Mouse (Mus musculus) thymus, postnatal 10 days (tissue): Measurements from ENCODE around the gene Kif1b.
"Not testable (repeated sequence)": the region's sequence is repeated elsewhere in the genome, so short reads cannot be mapped to it uniquely, and the experiment has no call there.

Experiments used
- DNase-seq, 2 experiments: peaks; one replicate each; pipeline ENCODE4 v3.0.0; 2021; ENCODE audit warnings: low spot score in 2 of 2

The Kif1b gene

GRCm38 (mm10) chr4:149270541-149270940 lies 37.0 kb downstream of the Kif1b start:
- no peak for DNase-seq

GRCm38 (mm10) chr4:149269026-149269425 lies 38.5 kb downstream of the Kif1b start:
- DNase-seq = no peak

- no peak for DNase-seq
Observed at GRCm38 (mm10) chr4:149264895-149265294, 42.6 kb downstream of the Kif1b start.

- no peak for DNase-seq
Observed at GRCm38 (mm10) chr4:149263218-149263617, 44.3 kb downstream of the Kif1b start.

DNA sequence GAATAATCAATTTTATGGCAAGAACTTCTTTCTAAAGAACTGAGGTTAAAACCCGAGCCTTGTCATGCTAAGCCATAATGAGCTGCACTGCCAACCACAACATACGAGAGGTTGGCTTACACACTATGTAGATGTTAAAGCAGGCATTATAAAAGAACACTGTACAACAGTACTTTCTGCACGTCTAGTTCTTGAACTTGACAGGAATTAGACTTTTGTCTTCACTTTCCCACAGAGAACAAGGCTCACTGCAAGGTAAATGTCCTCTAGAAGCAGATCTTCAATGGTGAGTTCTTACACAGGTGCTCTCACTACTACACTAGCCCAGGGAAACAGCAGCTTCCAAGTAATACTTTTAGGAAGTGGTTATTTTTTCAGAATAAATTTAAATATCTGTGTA lies 46.0 kb downstream of the Kif1b start:
- no peak for DNase-seq

DNA sequence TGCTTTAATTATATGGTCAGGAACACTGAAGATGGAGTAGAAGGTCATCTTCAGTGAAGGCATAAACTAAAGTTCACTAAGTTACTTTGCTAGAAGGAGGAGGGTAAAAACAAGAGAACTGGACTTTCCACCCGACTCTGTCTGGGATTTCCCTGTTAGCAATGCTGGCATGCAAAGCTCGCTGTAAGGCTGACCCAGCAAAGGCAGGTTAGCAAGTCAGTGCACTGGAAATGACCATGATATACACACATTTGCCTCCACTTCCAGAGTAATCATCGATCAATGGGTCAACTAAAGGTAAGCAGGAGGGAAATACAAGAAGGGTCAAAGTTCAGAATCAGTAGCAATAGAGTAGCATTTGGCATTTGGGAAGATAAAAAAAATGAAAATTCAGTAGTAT lies 46.6 kb downstream of the Kif1b start:
- DNase-seq = no peak

GRCm38 (mm10) chr4:149259391-149260094 lies 48.0 kb downstream of the Kif1b start:
- no peak for DNase-seq

DNA sequence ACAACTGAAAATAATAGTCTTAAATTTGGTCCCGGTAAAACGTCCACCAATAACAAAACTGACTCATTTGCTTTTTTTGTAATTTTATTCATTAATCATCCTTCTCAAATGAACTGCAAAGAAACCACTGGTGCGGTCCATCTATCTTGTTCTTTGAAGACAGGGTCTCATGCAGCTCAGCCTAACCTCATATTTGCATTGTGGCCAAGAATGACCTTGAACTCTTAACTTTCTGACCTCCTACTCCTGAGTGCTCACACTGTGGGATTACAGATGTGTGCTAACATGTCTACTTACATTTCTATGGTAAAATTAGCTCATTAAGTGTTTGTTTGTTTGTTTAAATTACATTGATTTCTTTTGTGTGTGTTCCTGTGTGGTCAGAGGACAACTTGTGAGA lies 48.6 kb downstream of the Kif1b start:
- DNase-seq = no peak

DNA sequence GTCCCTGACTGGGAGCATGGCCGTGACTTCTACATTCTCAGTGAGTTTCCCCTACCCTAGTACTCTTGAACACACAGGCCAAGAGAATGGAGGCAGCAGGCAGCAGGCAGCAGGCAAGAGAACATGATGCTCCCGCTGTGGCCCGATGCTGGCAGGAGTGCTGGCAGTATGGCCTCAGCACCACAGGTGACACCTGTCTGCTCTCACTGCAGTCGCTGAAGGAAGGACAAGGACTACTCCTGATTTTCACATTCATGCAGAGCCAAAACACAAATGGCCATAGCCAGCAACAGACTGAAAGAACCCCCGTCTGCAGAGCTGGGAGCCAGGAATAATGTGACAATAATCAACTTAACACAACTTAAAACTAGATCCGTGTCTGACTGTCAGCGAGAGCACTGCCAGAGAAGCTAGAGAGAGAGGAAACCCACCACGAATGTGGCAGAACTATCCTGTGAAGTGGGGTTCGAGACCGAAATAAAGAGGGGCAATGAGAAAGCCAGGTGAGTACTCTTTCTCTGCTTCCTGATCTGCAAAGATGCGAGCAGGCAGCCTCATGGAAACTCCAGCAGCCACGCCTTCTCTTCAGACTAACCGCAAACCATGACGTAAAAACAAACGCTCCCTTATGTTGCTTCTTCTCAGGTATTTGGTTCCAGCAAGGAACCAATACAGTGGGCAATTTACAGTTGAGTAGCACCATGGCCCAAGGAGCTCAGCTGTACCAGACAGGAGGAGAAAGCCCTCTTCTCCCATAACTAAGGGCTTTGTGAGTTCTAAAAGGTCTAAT lies 50.8 kb downstream of the Kif1b start:
- DNase-seq = no peak

DNA sequence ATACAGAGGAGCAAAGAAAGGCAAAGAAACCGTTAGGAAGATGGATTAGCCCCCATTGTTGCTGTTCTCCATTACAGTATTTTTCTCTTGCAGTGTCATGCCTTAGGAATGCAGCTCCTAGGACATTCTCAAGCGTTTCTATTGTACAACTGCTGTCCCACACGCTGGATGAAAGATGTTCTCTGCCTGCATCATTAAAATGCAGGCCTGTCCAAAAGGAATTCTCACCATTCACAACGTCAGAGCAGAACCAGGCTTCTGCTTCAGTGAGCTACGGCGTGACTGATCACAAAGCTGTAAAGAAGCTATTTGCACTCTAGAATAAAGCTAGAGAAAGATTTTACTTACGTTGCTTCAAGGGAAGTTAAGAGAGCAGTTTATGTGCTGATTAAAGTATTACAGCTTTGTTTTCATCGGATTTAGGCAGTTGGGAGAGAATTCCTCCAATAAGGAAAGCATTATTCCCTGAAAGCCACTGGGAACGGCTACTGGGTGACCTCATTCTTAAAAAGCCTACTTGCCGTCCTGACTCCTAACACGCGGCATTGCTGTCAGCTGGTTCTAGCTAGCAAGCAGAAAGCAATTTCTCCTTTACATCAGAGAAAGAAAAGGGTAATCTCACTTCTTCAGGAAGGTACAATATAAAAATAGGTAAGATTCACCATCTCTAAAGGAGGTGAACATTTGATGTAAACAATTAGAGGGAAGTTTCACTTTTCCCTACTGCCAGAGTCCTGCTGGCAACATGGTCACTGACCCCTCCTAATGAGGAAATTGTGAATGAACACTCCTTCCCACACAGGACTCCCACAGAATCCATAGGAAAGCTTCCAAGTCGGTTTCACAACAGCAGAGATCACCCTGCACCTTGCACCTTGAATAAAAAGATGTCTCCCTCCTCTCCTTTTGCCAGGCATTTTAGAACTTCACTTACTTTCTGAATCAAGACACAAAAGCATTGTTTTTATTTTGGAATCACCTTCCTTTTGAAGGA lies 51.9 kb downstream of the Kif1b start:
- no peak for DNase-seq

DNA sequence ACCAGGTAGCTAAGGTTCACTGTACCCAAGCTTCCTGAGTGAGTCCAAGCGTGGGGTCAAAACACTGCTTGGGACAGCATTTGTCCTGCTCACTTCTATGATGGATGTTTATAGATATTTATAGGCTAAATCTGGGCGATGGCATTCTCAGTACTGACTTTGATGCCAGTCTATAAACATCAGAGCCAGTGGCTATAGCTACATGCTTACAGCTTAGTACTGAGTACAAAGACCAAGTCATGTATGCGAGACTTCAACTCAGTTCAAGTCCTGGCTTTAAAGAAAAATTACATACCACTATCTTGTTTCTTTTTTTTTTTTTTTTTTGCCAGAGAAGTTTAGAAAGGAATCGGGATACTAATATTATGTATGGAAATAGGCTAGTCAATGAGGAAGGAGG lies 52.7 kb downstream of the Kif1b start:
- no peak for DNase-seq

DNA sequence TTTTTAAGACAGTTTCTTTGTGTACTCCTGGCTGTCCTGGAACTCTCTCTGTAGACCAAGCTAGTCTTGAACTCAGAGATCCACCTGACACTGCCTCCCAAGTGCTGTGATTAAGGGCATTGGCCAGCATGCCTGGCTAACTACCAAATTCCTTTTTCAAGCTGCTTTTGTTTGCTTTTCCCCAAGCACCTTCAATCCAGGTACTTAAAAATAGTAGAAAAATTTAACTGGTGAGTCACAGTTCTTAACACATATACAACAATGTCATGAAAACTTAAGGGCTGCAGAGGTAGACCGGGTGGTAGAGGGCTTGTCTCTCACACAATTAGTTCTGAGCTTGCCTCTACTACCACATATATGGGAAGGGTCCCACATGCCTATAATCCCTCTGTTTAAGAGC lies 58.2 kb downstream of the Kif1b start:
- no peak for DNase-seq

DNA sequence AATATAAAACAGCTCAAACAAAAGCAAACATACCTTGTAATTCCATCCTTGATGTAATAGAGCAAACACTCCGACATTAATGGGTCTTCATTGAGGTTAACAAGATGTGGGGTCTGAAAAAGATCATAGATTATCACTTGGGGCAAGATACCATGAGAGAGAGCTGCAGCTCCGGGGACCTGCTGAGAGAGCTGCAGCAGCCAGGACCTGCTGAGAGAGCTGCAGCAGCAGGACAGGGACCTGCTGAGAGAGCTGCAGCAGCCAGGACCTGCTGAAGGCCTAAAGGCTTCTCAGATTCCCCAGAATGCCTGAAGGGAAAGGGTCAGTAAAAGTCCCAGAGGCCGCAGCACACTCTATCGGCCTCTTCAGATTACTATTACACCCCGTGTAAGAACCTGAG lies 59.7 kb downstream of the Kif1b start:
- DNase-seq = no peak

- DNase-seq = no peak
Observed at GRCm38 (mm10) chr4:149247156-149247633, 60.3 kb downstream of the Kif1b start.

GRCm38 (mm10) chr4:149246578-149247155 lies 60.8 kb downstream of the Kif1b start:
- DNase-seq = no peak

DNA sequence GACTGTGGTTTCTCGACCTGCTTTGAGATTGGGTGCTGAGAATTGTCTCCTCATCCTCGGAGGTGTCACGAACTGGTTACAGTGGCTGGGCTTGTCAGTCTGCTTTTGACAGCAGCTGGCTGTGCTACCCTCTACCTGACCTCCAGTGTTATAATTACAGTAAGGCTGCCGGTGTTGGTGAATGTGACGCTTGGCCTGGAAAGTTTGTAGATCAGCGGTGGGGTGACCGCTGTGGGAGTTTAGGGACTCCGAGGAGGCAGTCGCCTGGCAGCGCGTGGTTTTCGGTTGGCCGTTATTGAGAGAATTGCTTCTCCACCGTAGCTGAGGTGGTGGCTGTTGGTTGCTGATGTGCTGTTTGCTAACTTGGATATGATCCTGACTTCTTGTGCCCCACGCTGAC lies 70.5 kb downstream of the Kif1b start:
- no peak for DNase-seq

GRCm38 (mm10) chr4:149233938-149234337 lies 73.6 kb downstream of the Kif1b start:
- no peak for DNase-seq

DNA sequence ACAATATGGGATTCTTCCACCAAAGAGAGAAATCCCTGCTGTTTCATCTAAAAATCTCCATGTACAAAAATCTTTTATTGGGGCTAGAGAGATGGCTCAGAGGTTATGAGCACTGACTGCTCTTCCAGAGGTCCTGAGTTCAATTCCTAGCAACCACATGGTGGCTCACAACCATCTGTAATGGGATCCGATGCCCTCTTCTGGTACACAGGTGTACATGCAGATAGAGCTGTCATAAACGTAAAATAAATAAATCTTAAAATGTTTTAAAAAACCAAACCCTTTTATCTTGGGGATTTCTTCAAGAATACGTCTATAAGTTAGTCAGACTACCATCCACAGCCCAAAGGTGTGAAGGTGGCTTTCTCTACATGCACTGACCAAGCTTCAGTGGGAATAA lies 78.8 kb downstream of the Kif1b start:
- not testable (repeated sequence) for DNase-seq

- DNase-seq = no peak
Observed at GRCm38 (mm10) chr4:149228256-149228655, 79.2 kb downstream of the Kif1b start.

- DNase-seq = no peak
Observed at GRCm38 (mm10) chr4:149226311-149226710, 81.2 kb downstream of the Kif1b start.

- DNase-seq = no peak
Observed at GRCm38 (mm10) chr4:149223453-149223852, 84.0 kb downstream of the Kif1b start.

DNA sequence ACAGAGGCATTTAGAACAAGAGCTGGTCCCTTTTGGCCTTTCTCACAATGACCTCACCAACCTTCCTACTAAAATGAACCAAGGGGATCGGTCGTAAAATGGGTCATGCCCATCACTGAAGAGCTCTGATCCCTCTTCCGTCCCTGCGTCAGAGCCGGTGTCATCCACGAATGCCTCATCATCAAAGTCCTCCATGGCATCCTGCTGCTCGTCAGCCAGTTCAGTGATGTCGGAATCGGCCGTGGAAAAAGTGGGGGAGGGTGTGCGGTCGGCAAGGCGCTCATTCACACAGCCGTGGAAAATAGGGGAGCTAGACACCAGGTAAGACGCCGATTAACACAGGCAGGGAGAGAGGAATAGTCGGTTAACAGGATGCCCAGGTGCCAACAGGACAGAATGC lies 87.0 kb downstream of the Kif1b start:
- DNase-seq = no peak
